In the genomic region with DNA sequence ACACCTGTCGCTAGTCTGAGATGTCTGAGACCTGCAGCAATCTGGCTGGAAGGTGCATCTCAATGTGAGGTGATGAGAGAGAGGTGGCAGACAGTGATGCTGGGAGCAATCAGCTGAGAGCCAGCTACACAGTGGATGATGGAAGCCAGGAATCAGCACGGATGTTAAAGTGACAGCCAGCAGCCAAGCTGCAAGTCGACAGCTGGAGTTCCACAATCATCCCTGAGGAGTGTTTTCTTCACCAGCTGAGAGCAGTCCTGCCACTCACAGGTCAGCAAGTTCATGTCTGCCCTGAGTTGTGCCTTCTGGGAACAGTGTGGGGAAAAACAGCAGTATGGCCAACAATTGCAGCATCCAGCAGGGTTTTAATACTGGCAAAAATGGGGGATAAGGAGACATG, we compare ENCODE assay signal across 22 mouse cellular contexts.
A peak's percentile ranks its signal among the peaks of the same experiment; 100 is the strongest.
DNase-seq lines count a peak whose midpoint lies in the region; TF ChIP-seq lines count a peak whose summit lies in the region.
"Had no signal": no experiment of that assay in that cellular context is flagged by ENCODE, and none has a peak within 500 bp of the region (broad histone marks: within the 10 kb centered on the region; RNA-seq: fewer than 3 reads in every experiment).

No protein-coding gene starts in this region.

- peak; percentile 19 to 21 for DNase-seq in heart, postnatal 10 days
- no peak for DNase-seq in heart, postnatal 25 days (ENCODE audit: low spot score)
- peak; percentile 10 for DNase-seq in lung, postnatal 10 days
- no peak for DNase-seq in lung, postnatal 4 days
- no peak for DNase-seq in testis, postnatal 14 days (ENCODE audit: low spot score)
- DNase-seq in brain, adult 2 months (ENCODE audit: low read depth, low spot score), result peak; percentile 6
- no peak for DNase-seq in right cerebral cortex, adult 2 months (ENCODE audit: low spot score in 2 of 2)
- DNase-seq: adrenal gland, adult 8-10 months; adrenal gland, postnatal 14 days; adrenal gland, postnatal 36 days; cerebellum, adult 11 months; cerebellum, adult 18-20 months; cerebellum, adult 8-10 months; cerebellum, adult 9-11 months; cerebellum, postnatal 25 days; forebrain, postnatal 0 days had no signal

- intact Hi-C loops in heart, postnatal 10 days (cut with DNase I), result loop anchor here (10.0 kb wide), 1 partner anchor 225 kb away; no protein-coding TSS in a partner anchor
- intact Hi-C loops in heart, postnatal 25 days (cut with DNase I), result no loop called here

- TF ChIP-seq CTCF in testis, adult 2 months (IDR thresholded peaks at IDR 0.05; ENCODE audit: control insufficient read depth, insufficient read depth, insufficient replicate concordance, low read depth, low read length), result no peak

- H3K4me3 ChIP-seq in testis, adult 2 months (ENCODE audit: control insufficient read depth, low read depth, low read length), result peak overlapping the region; percentile 22
- H3K4me3 ChIP-seq: embryonic facial prominence, embryonic 10.5 days; embryonic facial prominence, embryonic 12.5 days; forebrain, embryonic 13.5 days; forebrain, embryonic 15.5 days had no signal

- TF ChIP-seq POLR2A in testis, adult 2 months (IDR thresholded peaks at IDR 0.05; ENCODE audit: control insufficient read depth, low read depth, low read length), result no peak

- no peaks in the 10 kb centered on the region for H3K4me1 ChIP-seq in testis, adult 2 months (ENCODE audit: control insufficient read depth, insufficient read depth, low read length)

- no peaks in the 10 kb centered on the region for H3K27me3 ChIP-seq in testis, adult 2 months (ENCODE audit: control insufficient read depth, insufficient read depth, low read length)
- H3K27me3 ChIP-seq: embryonic facial prominence, embryonic 12.5 days; forebrain, embryonic 13.5 days; forebrain, embryonic 15.5 days; Patski had no signal

- H3K36me3 ChIP-seq in testis, adult 2 months (ENCODE audit: control insufficient read depth, insufficient read depth, low read length), result no peaks in the 10 kb centered on the region
- H3K36me3 ChIP-seq: embryonic facial prominence, embryonic 10.5 days; embryonic facial prominence, embryonic 12.5 days; forebrain, embryonic 15.5 days had no signal

- no peak overlapping the region for H3K27ac ChIP-seq in testis, adult 2 months (ENCODE audit: control insufficient read depth, insufficient read depth, low read depth, low read length)
- H3K27ac ChIP-seq: embryonic facial prominence, embryonic 10.5 days; embryonic facial prominence, embryonic 12.5 days; forebrain, embryonic 13.5 days; forebrain, embryonic 15.5 days had no signal

Comparison
In these comparisons a context has a peak if more than half of its experiments do, and no peak if none do; other contexts are left out.
1. DNase-seq: peak in heart, postnatal 10 days (2 of 2), lung, postnatal 10 days (single experiment) and brain, adult 2 months (single experiment); none in heart, postnatal 25 days (single experiment), lung, postnatal 4 days (0 of 2), testis, postnatal 14 days (single experiment) and right cerebral cortex, adult 2 months (0 of 2).